Mouse (Mus musculus): ENCODE measurements around the gene Dtx2.

- TF ChIP-seq CTCF (IDR thresholded peaks at IDR 0.05; ENCODE audit: borderline replicate concordance, insufficient read depth, low read depth, low read length) (no peak), POLR2A (IDR thresholded peaks at IDR 0.05; ENCODE audit: borderline replicate concordance, insufficient read depth, low read length) (no peak)
These were observed 7.4 kb upstream of the Dtx2 start for GRCm38 (mm10) chr5:135987248-135987647.
